Mouse (Mus musculus) forebrain, embryonic 11.5 days (tissue): ENCODE data around the gene Bbox1. TPM values are rescaled to one million over a fixed set of nuclear protein-coding genes. Genes with fewer than 3 reads are reported as not detected.

Experiments used
- ATAC-seq: fragments of 200-750 bp; cut with Nextera tagmentation; replicated peaks from 2 replicates; pipeline ENCODE4 v1.8.0; 2017; ENCODE audit warnings: moderate TSS enrichment; ENCODE audit not compliant: low FRiP score
- DNase-seq: peaks from one replicate; pipeline ENCODE4 v3.0.0-alpha.2; 2017; ENCODE audit warnings: low spot score
- H3K27ac ChIP-seq: fragments of 300-500 bp; sonication (generic); 2 replicates; pipeline ENCODE4 v1.5.1; 2014; ENCODE audit warnings: low read depth, low read length
- H3K27me3 ChIP-seq: fragments of 300-500 bp; sonication (generic); 2 replicates; pipeline ENCODE4 v1.6.1; 2014; ENCODE audit warnings: mild to moderate bottlenecking, low read length, mixed read lengths; ENCODE audit not compliant: control insufficient read depth, insufficient read depth
- H3K36me3 ChIP-seq: fragments of 300-500 bp; sonication (generic); 2 replicates; pipeline ENCODE4 v1.6.1; 2014; ENCODE audit warnings: mild to moderate bottlenecking, low read length, moderate library complexity, mixed read lengths; ENCODE audit not compliant: control insufficient read depth, insufficient read depth
- H3K4me1 ChIP-seq: fragments of 300-500 bp; sonication (generic); replicated peaks from 2 replicates; pipeline ENCODE4 v1.6.1; 2014; ENCODE audit warnings: low read length, mixed read lengths; ENCODE audit not compliant: control insufficient read depth, insufficient read depth
- H3K4me2 ChIP-seq: fragments of 300-500 bp; sonication (generic); 2 replicates; pipeline ENCODE4 v1.6.1; 2014; ENCODE audit warnings: low read depth, mild to moderate bottlenecking, low read length, moderate library complexity, mixed read lengths; ENCODE audit not compliant: severe bottlenecking
- H3K4me3 ChIP-seq: fragments of 300-500 bp; sonication (generic); 2 replicates; pipeline ENCODE4 v1.5.1; 2014; ENCODE audit warnings: low read depth, low read length
- H3K9ac ChIP-seq: fragments of 300-500 bp; sonication (generic); 2 replicates; pipeline ENCODE4 v1.6.1; 2014; ENCODE audit warnings: low read length
- H3K9me3 ChIP-seq: fragments of 300-500 bp; sonication (generic); 2 replicates; pipeline ENCODE4 v1.6.1; 2016; ENCODE audit warnings: low read length, mixed read lengths; ENCODE audit not compliant: control insufficient read depth
- WGBS: fragments of 180-500 bp; shearing (Covaris S2); extraction: QIAGEN DNeasy Blood & Tissue Kit; methylation state at CpG from one replicate; pipeline ENCODE4 v1.1.7; 2014; 5-methylcytosine and 5-hydroxymethylcytosine counted together
- polyA plus RNA-seq: library from polyadenylated mRNA; unstranded; fragments of >200 nt; fragmentation: Nextera tagmentation; extraction: Ambion mirVana; gene quantifications from 2 replicates; pipeline ENCODE4 v1.2.1, GENCODE M21; 2014

The Bbox1 gene
- polyA plus RNA-seq: not detected in 2 replicates

- Histone ChIP-seq H3K9me3 (no peaks in the 10 kb centered on the region), H3K9ac (no peak within 1 kb of the TSS), H3K4me1 (no peaks in the 10 kb centered on the region), H3K27me3 (no peaks in the 10 kb centered on the region), H3K4me2 (no peak within 1 kb of the TSS), H3K4me3 (no peak within 1 kb of the TSS), H3K27ac (no peak within 1 kb of the TSS), H3K36me3 (no peaks in the 10 kb centered on the region)
- DNase-seq (no peak), ATAC-seq (no peak)
- 88% methylated on average over 6 of the region's 6 CpGs for WGBS
These were observed at the start of gene Bbox1 for GRCm38 (mm10) chr2:110314509-110315155. Bbox1 (minus strand) TSS chr2:110314560.

GRCm38 (mm10) chr2:110363855-110364254, 49.5 kb upstream of the Bbox1 start:
- H3K4me1 ChIP-seq: no peaks in the 10 kb centered on the region
- H3K9ac ChIP-seq: no peak overlapping the region
- ATAC-seq (no peak), DNase-seq (no peak)
- WGBS: 88% methylated on average over 3 of the region's 3 CpGs
- no peaks in the 10 kb centered on the region for H3K36me3 ChIP-seq
- H3K27ac ChIP-seq: no peak overlapping the region
- H3K27me3 ChIP-seq: peaks cover 3% of the 10 kb centered on the region; the same call in 1 of the 2 replicates
- no peak overlapping the region for H3K4me2 ChIP-seq
- no peaks in the 10 kb centered on the region for H3K9me3 ChIP-seq
- H3K4me3 ChIP-seq: no peak overlapping the region

GRCm38 (mm10) chr2:110362432-110363283, 48.3 kb upstream of the Bbox1 start, which contains the start of gene Fibin:
Fibin (minus strand) TSS chr2:110363183.
- H3K27me3 ChIP-seq: peaks cover 3% of the 10 kb centered on the region; the same call in 1 of the 2 replicates
- peak within 1 kb of the TSS; percentile 40 for H3K4me3 ChIP-seq
- DNase-seq (peak; percentile 76), ATAC-seq (peak; percentile 79)
- H3K27ac ChIP-seq: no peak within 1 kb of the TSS
- WGBS: 3% methylated on average over 33 of the region's 33 CpGs
- peak within 1 kb of the TSS; percentile 76 for H3K4me2 ChIP-seq
- H3K9me3 ChIP-seq: no peaks in the 10 kb centered on the region
- no peaks in the 10 kb centered on the region for H3K36me3 ChIP-seq
- peak within 1 kb of the TSS; percentile 56 for H3K9ac ChIP-seq
- H3K4me1 ChIP-seq: no peaks in the 10 kb centered on the region

GRCm38 (mm10) chr2:110353302-110353970, 39.1 kb upstream of the Bbox1 start:
- no peak for DNase-seq
- H3K9me3 ChIP-seq: no peaks in the 10 kb centered on the region
- H3K4me3 ChIP-seq: no peak overlapping the region
- H3K4me1 ChIP-seq: no peaks in the 10 kb centered on the region
- no peaks in the 10 kb centered on the region for H3K36me3 ChIP-seq
- H3K27me3 ChIP-seq: no peaks in the 10 kb centered on the region
- H3K9ac ChIP-seq: no peak overlapping the region
- no peak overlapping the region for H3K4me2 ChIP-seq
- ATAC-seq: no peak
- WGBS: 91% methylated on average over 5 of the region's 5 CpGs
- no peak overlapping the region for H3K27ac ChIP-seq

GRCm38 (mm10) chr2:110351843-110352251, 37.5 kb upstream of the Bbox1 start:
- DNase-seq: no peak
- Histone ChIP-seq H3K4me3 (no peak overlapping the region), H3K36me3 (no peaks in the 10 kb centered on the region), H3K27ac (no peak overlapping the region), H3K4me2 (no peak overlapping the region), H3K4me1 (no peaks in the 10 kb centered on the region), H3K27me3 (no peaks in the 10 kb centered on the region), H3K9me3 (no peaks in the 10 kb centered on the region), H3K9ac (no peak overlapping the region)
- 46% methylated on average over 5 of the region's 5 CpGs for WGBS
- ATAC-seq: no peak

- Histone ChIP-seq H3K27me3 (no peaks in the 10 kb centered on the region), H3K27ac (no peak overlapping the region), H3K9me3 (no peaks in the 10 kb centered on the region), H3K4me1 (no peaks in the 10 kb centered on the region), H3K9ac (no peak overlapping the region), H3K4me2 (no peak overlapping the region), H3K4me3 (no peak overlapping the region), H3K36me3 (no peaks in the 10 kb centered on the region)
- no peak for ATAC-seq
- DNase-seq: no peak
- WGBS: 61% methylated on average over 1 of the region's 1 CpGs
These were observed 37.0 kb upstream of the Bbox1 start for GRCm38 (mm10) chr2:110351406-110351805.

GRCm38 (mm10) chr2:110328953-110329352, 14.6 kb upstream of the Bbox1 start:
- DNase-seq (no peak), ATAC-seq (no peak)
- H3K4me2 ChIP-seq: no peak overlapping the region
- H3K9me3 ChIP-seq: no peaks in the 10 kb centered on the region
- H3K36me3 ChIP-seq: no peaks in the 10 kb centered on the region
- no peak overlapping the region for H3K27ac ChIP-seq
- H3K27me3 ChIP-seq: no peaks in the 10 kb centered on the region
- H3K9ac ChIP-seq: no peak overlapping the region
- H3K4me1 ChIP-seq: no peaks in the 10 kb centered on the region
- no peak overlapping the region for H3K4me3 ChIP-seq

- Histone ChIP-seq H3K27me3 (no peaks in the 10 kb centered on the region), H3K36me3 (no peaks in the 10 kb centered on the region), H3K4me1 (no peaks in the 10 kb centered on the region), H3K4me2 (no peak overlapping the region), H3K9ac (no peak overlapping the region), H3K4me3 (no peak overlapping the region), H3K9me3 (no peaks in the 10 kb centered on the region), H3K27ac (no peak overlapping the region)
- WGBS: 83% methylated on average over 4 of the region's 4 CpGs
- DNase-seq (no peak), ATAC-seq (no peak)
These were observed 5.6 kb upstream of the Bbox1 start for GRCm38 (mm10) chr2:110319949-110320348.
